Mouse (Mus musculus) ZHBTc4 (cell line): ENCODE measurements around the gene Syt7.

Experiments
- DNase-seq: peaks from one replicate; pipeline ENCODE4 v3.0.0-alpha.2; 2011; ENCODE audit warnings: low read depth, low spot score

Syt7 gene

DNA sequence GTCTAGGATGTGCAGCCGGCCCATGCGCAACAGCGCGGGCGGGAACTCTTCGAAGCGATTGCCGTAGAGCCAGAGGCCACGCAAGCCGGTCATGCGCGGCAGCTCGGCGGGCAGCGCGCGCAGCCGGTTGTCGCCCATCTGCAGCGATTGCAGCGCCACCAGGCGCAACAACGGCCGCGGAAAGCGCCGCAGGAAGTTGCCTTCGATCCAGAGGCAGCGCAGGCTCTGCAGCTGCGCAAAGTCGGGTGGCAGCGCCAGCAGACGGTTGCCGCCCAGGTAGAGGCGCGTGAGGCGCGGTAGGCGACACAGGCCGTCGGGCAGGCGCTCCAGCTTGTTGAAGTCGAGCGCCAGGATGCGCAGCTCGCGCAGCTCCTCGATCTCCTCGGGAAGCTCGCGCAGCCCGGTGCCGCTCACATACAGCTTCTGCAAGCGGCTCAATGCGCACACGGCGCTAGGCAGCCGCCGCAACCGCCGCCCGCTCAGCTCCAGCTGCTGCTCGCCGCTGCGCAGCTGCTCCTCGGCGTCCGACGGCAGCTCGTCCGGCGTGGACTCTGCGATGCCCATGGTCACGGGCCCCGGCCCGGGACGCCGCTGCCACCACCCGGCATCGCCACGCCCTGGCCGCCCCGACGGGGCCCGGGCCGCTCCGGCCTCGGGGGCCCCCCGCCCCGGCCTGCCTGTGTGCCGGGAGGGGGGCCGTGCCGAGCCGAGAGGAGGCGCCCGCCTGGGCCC, 68.0 kb downstream of the Syt7 start, which contains the start of gene Lrrc10b:
Lrrc10b (minus strand) TSS at position 722 of the 732 bp plus-strand sequence.
- peak; percentile 88 for DNase-seq

GRCm38 (mm10) chr19:10457484-10457800, 68.6 kb downstream of the Syt7 start:
- DNase-seq = peak; percentile 97

GRCm38 (mm10) chr19:10458096-10458495, 69.2 kb downstream of the Syt7 start:
- DNase-seq = no peak

- DNase-seq = no peak
These were observed 71.0 kb downstream of the Syt7 start for GRCm38 (mm10) chr19:10459907-10460306.

- DNase-seq = no peak
These were observed 72.7 kb downstream of the Syt7 start for GRCm38 (mm10) chr19:10461584-10461983.

- DNase-seq = no peak
These were observed 75.5 kb downstream of the Syt7 start for GRCm38 (mm10) chr19:10464427-10464826.

DNA sequence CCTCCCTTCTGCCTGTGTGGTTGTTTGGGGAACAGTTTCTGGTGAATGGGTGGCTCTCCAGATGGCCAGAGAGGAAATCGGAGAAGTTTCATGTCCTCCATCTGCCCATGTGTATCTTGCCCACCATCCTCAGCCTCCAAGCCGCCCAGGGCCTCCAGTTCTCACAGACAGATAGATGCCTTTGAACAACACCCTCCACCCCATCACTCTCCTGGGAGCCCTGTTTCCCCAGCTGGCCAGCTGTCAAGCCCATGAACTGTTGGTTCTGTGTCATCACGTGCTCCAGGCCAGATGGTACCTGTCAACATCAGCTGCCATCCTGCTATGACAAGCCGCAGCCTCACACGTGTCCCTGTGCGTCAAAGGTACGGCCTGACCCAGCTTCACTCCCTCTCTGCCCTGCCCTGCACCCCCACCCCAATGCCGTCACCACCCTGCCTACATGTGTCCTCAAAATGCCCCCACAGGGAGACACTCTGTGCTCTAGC, 80.3 kb downstream of the Syt7 start:
- no peak for DNase-seq

DNA sequence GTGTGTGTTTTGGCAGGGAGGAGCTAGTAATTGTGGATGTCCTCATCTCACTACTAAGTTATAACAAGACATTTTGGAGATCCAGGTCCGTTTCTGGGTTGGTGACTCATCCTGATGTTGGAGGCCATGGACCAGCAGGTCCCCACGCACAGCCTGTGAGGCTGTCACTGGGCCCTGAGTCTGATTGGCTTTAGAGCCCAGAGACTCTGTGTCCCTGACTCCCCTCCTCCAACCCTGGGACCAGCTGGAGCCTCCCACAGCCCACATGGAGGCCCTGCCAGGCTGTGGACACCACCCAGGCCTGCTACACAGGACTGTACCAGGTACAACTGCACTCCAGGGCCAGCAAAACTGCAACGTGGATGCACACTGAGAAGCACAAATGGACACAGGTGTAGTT, 84.1 kb downstream of the Syt7 start:
- no peak for DNase-seq

- peak; percentile 56 for DNase-seq
These were observed 84.9 kb downstream of the Syt7 start for GRCm38 (mm10) chr19:10473779-10474178.

GRCm38 (mm10) chr19:10479541-10479940, 90.7 kb downstream of the Syt7 start:
- no peak for DNase-seq

- peak; percentile 33 for DNase-seq
These were observed 93.8 kb downstream of the Syt7 start, which contains the start of gene Ppp1r32 for GRCm38 (mm10) chr19:10482703-10483102. Gene Ppp1r32 (minus strand): TSS chr19:10482928.

- peak; percentile 81 for DNase-seq
These were observed 97.4 kb downstream of the Syt7 start for GRCm38 (mm10) chr19:10486264-10486738.

DNA sequence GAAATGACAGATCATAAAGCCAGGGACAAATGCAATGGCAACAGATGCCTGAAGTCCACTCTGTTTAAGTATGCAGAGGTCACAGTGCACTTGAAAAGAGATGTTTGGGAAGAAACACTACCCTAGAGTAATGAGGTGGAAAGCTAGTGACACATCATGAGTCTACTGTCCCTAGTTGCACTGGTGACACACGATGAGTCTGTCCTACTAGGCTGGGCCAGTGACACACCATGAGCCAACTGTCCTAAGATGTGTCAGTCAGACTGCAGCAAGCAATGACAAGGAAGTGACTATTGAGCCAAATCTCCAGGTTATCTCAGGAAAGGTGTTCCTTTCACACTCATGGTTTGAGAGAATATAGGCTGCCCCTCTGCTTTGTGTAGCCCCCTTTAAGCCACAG, 106.8 kb downstream of the Syt7 start:
- DNase-seq = no peak

DNA sequence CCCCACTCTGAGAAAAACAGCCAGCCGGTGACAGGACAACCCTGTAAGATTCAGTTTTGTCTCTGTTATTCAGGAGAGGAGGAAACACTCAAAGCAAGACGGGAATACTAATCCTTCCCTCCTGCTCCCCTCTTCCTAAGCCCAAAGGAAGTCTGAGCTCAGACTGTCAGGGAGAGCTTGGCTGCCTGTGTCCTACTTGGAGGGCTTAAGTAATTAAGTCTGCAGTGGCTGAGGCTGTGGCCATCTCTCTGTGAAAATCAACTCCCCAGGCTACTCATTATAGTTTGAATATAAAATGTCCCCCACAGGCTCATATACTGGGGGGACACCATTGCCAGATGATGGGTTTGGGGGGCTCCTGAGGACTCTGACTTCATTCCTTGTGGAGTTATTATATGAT, 108.1 kb downstream of the Syt7 start:
- no peak for DNase-seq

DNA sequence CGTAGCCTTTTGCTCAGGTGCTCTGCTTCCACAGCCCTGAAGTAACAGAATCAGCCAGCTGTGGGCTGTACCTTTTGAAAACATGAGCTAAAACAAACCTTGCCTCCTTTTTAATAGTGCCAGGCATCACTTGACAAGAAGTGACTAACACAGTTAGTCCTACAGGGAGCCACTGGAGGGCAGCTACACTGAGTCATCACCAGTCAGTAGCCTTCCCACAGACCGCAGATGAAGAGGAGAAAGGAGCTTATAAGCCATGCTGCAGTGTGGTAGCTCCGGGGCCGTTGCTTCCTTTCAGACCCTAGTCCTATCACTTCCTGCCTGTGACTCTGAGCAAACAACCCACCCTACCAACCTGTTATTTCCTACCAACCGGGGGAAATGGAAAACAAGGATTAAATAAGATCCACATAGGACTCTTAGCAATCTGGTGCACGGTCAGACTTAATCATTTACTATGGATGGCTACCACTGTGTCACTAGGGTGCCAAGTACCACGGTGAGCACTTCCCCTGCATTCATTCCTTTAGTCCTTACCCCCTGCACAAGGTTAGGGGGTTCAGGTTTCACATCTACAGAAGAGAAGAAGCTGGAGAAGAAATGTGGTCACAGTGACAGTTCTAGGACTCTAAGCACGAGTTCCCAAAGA, 108.7 kb downstream of the Syt7 start:
- DNase-seq = no peak

GRCm38 (mm10) chr19:10500581-10500980, 111.7 kb downstream of the Syt7 start:
- DNase-seq = no peak

GRCm38 (mm10) chr19:10502571-10502970, 113.7 kb downstream of the Syt7 start:
- peak; percentile 75 for DNase-seq
